In genomic region chr11:32127401-32127817, GRCm38 (mm10) we compare ENCODE assay signal across 14 mouse cellular contexts.
DNase-seq lines count a peak whose midpoint lies in the region; ATAC-seq and TF ChIP-seq lines count a peak whose summit lies in the region.
"Had no signal": no experiment of that assay in that cellular context is flagged by ENCODE, and none has a peak within 500 bp of the region (broad histone marks: within the 10 kb centered on the region; RNA-seq: fewer than 3 reads in every experiment).

No protein-coding gene starts in this region.

- peak; percentile 69 for DNase-seq in left cerebral cortex, postnatal 4 days
- no peak for DNase-seq in left cerebral cortex, postnatal 10 days (ENCODE audit: extremely low spot score in 1 of 2, low spot score in 2 of 2)
- peak; percentile 66 for DNase-seq in forebrain, postnatal 0 days
- peak; percentile 49 for DNase-seq in midbrain, postnatal 0 days (ENCODE audit: low spot score)
- no peak for DNase-seq in kidney, postnatal 4 days
- no peak for DNase-seq in embryo, embryonic 11 days
- DNase-seq: cerebellum, adult 2 months; gastrocnemius, postnatal 14 days; kidney, adult 9 months; thymus, adult 18-20 months had no signal

- no peak overlapping the region for H3K4me3 ChIP-seq in forebrain, embryonic 12.5 days (replicated peaks)
- H3K4me3 ChIP-seq in forebrain, postnatal 0 days (ENCODE audit: low read depth, low read length), result no peak overlapping the region
- H3K4me3 ChIP-seq in midbrain, postnatal 0 days (ENCODE audit: low read depth, low read length), result no peak overlapping the region
- H3K4me3 ChIP-seq: heart, embryonic 13.5 days had no signal

- H3K4me2 ChIP-seq in forebrain, embryonic 12.5 days, result no peak overlapping the region
- no peak overlapping the region for H3K4me2 ChIP-seq in forebrain, postnatal 0 days (ENCODE audit: low read depth)
- no peak overlapping the region for H3K4me2 ChIP-seq in midbrain, postnatal 0 days (ENCODE audit: low read depth, low read length, poor library complexity, severe bottlenecking)
- H3K4me2 ChIP-seq: heart, embryonic 13.5 days; liver, embryonic 11.5 days had no signal

- intact Hi-C loops in left cerebral cortex, postnatal 4 days (cut with DNase I), result no loop called here
- intact Hi-C loops in left cerebral cortex, postnatal 10 days (cut with DNase I), result no loop called here

- H3K9me3 ChIP-seq in forebrain, embryonic 12.5 days, result no peaks in the 10 kb centered on the region
- H3K9me3 ChIP-seq in forebrain, postnatal 0 days (ENCODE audit: low read length), result no peaks in the 10 kb centered on the region
- no peaks in the 10 kb centered on the region for H3K9me3 ChIP-seq in midbrain, postnatal 0 days (ENCODE audit: low read length)
- H3K9me3 ChIP-seq: heart, embryonic 13.5 days had no signal

- peaks cover 17% of the 10 kb centered on the region; the same call in 1 of the 2 replicates for H3K27me3 ChIP-seq in forebrain, embryonic 12.5 days
- no peaks in the 10 kb centered on the region for H3K27me3 ChIP-seq in forebrain, postnatal 0 days (ENCODE audit: insufficient read depth, low read length)
- no peaks in the 10 kb centered on the region for H3K27me3 ChIP-seq in midbrain, postnatal 0 days (ENCODE audit: insufficient read depth, low read length)

- peaks cover 10% of the 10 kb centered on the region for H3K4me1 ChIP-seq in forebrain, embryonic 12.5 days
- peaks cover 23% of the 10 kb centered on the region for H3K4me1 ChIP-seq in forebrain, postnatal 0 days (ENCODE audit: insufficient read depth)
- 0 out of 2 replicates have a peak, but pooled peaks cover 3% of the 10 kb centered on the region for H3K4me1 ChIP-seq in midbrain, postnatal 0 days (ENCODE audit: insufficient read depth, low read length)
- H3K4me1 ChIP-seq: heart, embryonic 13.5 days had no signal

- H3K36me3 ChIP-seq in forebrain, embryonic 12.5 days (replicated peaks), result no peaks in the 10 kb centered on the region
- H3K36me3 ChIP-seq in forebrain, postnatal 0 days (ENCODE audit: insufficient read depth), result no peaks in the 10 kb centered on the region
- no peaks in the 10 kb centered on the region for H3K36me3 ChIP-seq in midbrain, postnatal 0 days (ENCODE audit: insufficient read depth, low read length)
- H3K36me3 ChIP-seq: heart, embryonic 13.5 days had no signal

- H3K27ac ChIP-seq in forebrain, embryonic 12.5 days, result peak overlapping the region; percentile 38; the same call in 1 of the 2 replicates
- peak overlapping the region; percentile 51 for H3K27ac ChIP-seq in forebrain, postnatal 0 days (ENCODE audit: low read depth, low read length)
- H3K27ac ChIP-seq in midbrain, postnatal 0 days (ENCODE audit: low read depth, low read length), result peak overlapping the region; percentile 28; the same call in 1 of the 2 replicates
- H3K27ac ChIP-seq: heart, embryonic 13.5 days had no signal

- H3K9ac ChIP-seq in forebrain, embryonic 12.5 days, result no peak overlapping the region
- no peak overlapping the region for H3K9ac ChIP-seq in forebrain, postnatal 0 days
- H3K9ac ChIP-seq in midbrain, postnatal 0 days (replicated peaks; ENCODE audit: low read length, poor library complexity, severe bottlenecking), result no peak overlapping the region
- H3K9ac ChIP-seq: heart, embryonic 13.5 days had no signal

- no peak for TF ChIP-seq CTCF in forebrain, postnatal 0 days (IDR thresholded peaks at IDR 0.05; ENCODE audit: low read depth)
- no peak for TF ChIP-seq CTCF in midbrain, postnatal 0 days (IDR thresholded peaks at IDR 0.05)

- WGBS in forebrain, embryonic 12.5 days, result 73% methylated on average over 7 of the region's 7 CpGs
- WGBS in forebrain, postnatal 0 days, result 34% methylated on average over 7 of the region's 7 CpGs
- WGBS in midbrain, postnatal 0 days, result 45% methylated on average over 7 of the region's 7 CpGs

- ATAC-seq in forebrain, embryonic 12.5 days (ENCODE audit: low FRiP score), result no peak
- peak; percentile 68; the same call in 1 of the 2 replicates for ATAC-seq in forebrain, postnatal 0 days
- ATAC-seq in midbrain, postnatal 0 days (ENCODE audit: low FRiP score), result peak; percentile 74
- ATAC-seq: activated CD4-positive, CD25-positive, alpha-beta regulatory T cell, adult 4 months had no signal

Comparison
In these comparisons a context has a peak if more than half of its experiments do, and no peak if none do; other contexts are left out.
1. DNase-seq: peak in left cerebral cortex, postnatal 4 days (single experiment), forebrain, postnatal 0 days (single experiment) and midbrain, postnatal 0 days (single experiment); none in left cerebral cortex, postnatal 10 days (0 of 2), kidney, postnatal 4 days (0 of 2) and embryo, embryonic 11 days (single experiment).
2. Peak in every context shown above with its lines, with median percentiles within 50 percentile points of each other: H3K27ac ChIP-seq.